Mouse (Mus musculus) brain, embryonic 14.5 days (tissue): ENCODE measurements around the gene Mtch2. TPM values are rescaled to one million over a fixed set of nuclear protein-coding genes. Genes with fewer than 3 reads are reported as not detected.
"Not testable (repeated sequence)": the region's sequence is repeated elsewhere in the genome, so short reads cannot be mapped to it uniquely, and the experiment has no call there.

Experiments
- DNase-seq: peaks from one replicate; pipeline ENCODE4 v3.0.0-alpha.2; 2011; ENCODE audit warnings: low read depth
- CTCF ChIP-seq: fragments of 200-500 bp; IDR thresholded peaks from 2 replicates; pipeline ENCODE4 v1.5.1; 2012; ENCODE audit warnings: inconsistent platforms, mild to moderate bottlenecking, moderate library complexity, borderline replicate concordance; ENCODE audit not compliant: insufficient read depth, insufficient read length; ENCODE audit errors: extremely low read depth
- POLR2A ChIP-seq: fragments of 200-500 bp; IDR thresholded peaks from 2 replicates; pipeline ENCODE4 v1.6.1; 2012; ENCODE audit warnings: mild to moderate bottlenecking, inconsistent platforms, borderline replicate concordance; ENCODE audit not compliant: poor library complexity, insufficient read depth, insufficient read length, severe bottlenecking; ENCODE audit errors: extremely low read depth
- polyA plus RNA-seq: library from polyadenylated mRNA; depleted of rRNA; stranded (reverse); fragments of >200 nt; gene quantifications from 2 replicates; pipeline ENCODE4 v1.2.3, GENCODE M21; 2012; rRNA removed

Gene Mtch2
- polyA plus RNA-seq, 1 experiment: 145 TPM

- DNase-seq: peak; percentile 87
- no peak for TF ChIP-seq CTCF
- peak; percentile 56; the same call in 1 of the 2 replicates for TF ChIP-seq POLR2A
Observed at GRCm38 (mm10) chr2:90889550-90890548, 42.9 kb downstream of the Mtch2 start.

- no peak for DNase-seq
- TF ChIP-seq CTCF (no peak), POLR2A (no peak)
Observed at GRCm38 (mm10) chr2:90893673-90894298, 46.8 kb downstream of the Mtch2 start.

- DNase-seq: not testable (repeated sequence)
Observed at GRCm38 (mm10) chr2:90894299-90894677, 47.3 kb downstream of the Mtch2 start.

GRCm38 (mm10) chr2:90903398-90903797 lies 56.4 kb downstream of the Mtch2 start:
- DNase-seq: no peak
- TF ChIP-seq POLR2A: no peak

GRCm38 (mm10) chr2:90904076-90904855 lies 57.3 kb downstream of the Mtch2 start, which contains the start of the genes Kbtbd4 and Ndufs3:
Kbtbd4 (plus strand) TSS chr2:90904740.
Ndufs3 (minus strand) TSS chr2:90904827.
- peak; percentile 97 for DNase-seq
- TF ChIP-seq POLR2A (peak; percentile 48; the same call in 1 of the 2 replicates), CTCF (no peak)

- TF ChIP-seq POLR2A (no peak), CTCF (no peak)
- DNase-seq: no peak
Observed at GRCm38 (mm10) chr2:90904856-90905224, 57.9 kb downstream of the Mtch2 start.

GRCm38 (mm10) chr2:90906721-90907120 lies 59.8 kb downstream of the Mtch2 start:
- TF ChIP-seq CTCF (no peak), POLR2A (no peak)
- no peak for DNase-seq

- TF ChIP-seq CTCF: no peak
- DNase-seq: no peak
Observed at GRCm38 (mm10) chr2:90910861-90911260, 63.9 kb downstream of the Mtch2 start.

GRCm38 (mm10) chr2:90911668-90912067 lies 64.7 kb downstream of the Mtch2 start:
- DNase-seq: no peak
- TF ChIP-seq CTCF (no peak), POLR2A (no peak)

GRCm38 (mm10) chr2:90913671-90914070 lies 66.7 kb downstream of the Mtch2 start:
- no peak for TF ChIP-seq CTCF
- TF ChIP-seq POLR2A: no peak
- DNase-seq: peak; percentile 66

- no peak for DNase-seq
- no peak for TF ChIP-seq CTCF
- TF ChIP-seq POLR2A: no peak
Observed at GRCm38 (mm10) chr2:90915516-90915915, 68.6 kb downstream of the Mtch2 start.

Other genes with a start within 250 kb of the Mtch2 start
- 23.1 and 24.1 TPM in 2 replicates for gene Nup160, start 169.9 kb upstream of the Mtch2 start, polyA plus RNA-seq
- 97.7 and 124 TPM in 2 replicates for gene Fnbp4, start 101.8 kb upstream of the Mtch2 start, polyA plus RNA-seq
- gene Agbl2, start 64.4 kb upstream of the Mtch2 start, polyA plus RNA-seq: 0.72 and 1.4 TPM in 2 replicates
- gene C1qtnf4, start 38.7 kb downstream of the Mtch2 start, polyA plus RNA-seq: 165 and 182 TPM in 2 replicates
- gene Kbtbd4, start 57.6 kb downstream of the Mtch2 start, polyA plus RNA-seq: 42.3 and 44.8 TPM in 2 replicates
- gene Ndufs3, start 57.7 kb downstream of the Mtch2 start, polyA plus RNA-seq: 144 and 185 TPM in 2 replicates
- gene Celf1, start 93.2 kb downstream of the Mtch2 start, polyA plus RNA-seq: 119 and 130 TPM in 2 replicates
- gene Rapsn, start 188.5 kb downstream of the Mtch2 start, polyA plus RNA-seq: 0.83 and 1.1 TPM in 2 replicates
- gene Psmc3, start 206.9 kb downstream of the Mtch2 start, polyA plus RNA-seq: 159 and 160 TPM in 2 replicates
- 50.7 and 58.1 TPM in 2 replicates for gene Slc39a13, start 223.3 kb downstream of the Mtch2 start, polyA plus RNA-seq
- gene Spi1, start 235.2 kb downstream of the Mtch2 start, polyA plus RNA-seq: 5.1 and 5.3 TPM in 2 replicates